Mouse (Mus musculus): ENCODE results near the gene Cd4.

Gene Cd4

DNA sequence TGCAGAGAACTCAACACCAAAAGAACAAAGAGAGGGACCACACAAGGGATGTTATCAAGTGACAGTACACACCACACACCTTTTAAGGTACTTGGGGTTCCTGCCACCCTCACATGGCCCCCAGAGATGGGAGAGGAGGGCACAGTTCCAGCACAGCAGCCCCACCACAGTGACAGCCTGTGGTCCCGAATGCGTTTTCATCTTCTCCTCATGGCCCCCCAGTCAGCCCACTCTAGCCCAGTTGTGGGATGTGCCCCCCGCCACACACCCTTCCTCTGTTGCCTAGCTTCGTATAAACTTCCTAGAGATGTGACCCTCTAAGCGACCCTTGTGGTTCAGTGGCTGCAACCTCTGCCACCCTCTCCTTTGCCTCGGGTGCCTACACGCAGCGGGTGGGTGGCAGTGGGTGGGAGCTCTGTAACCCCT is 2.1 kb downstream of the Cd4 start:
- no peak for ATAC-seq (ENCODE audit: low TSS enrichment)

DNA sequence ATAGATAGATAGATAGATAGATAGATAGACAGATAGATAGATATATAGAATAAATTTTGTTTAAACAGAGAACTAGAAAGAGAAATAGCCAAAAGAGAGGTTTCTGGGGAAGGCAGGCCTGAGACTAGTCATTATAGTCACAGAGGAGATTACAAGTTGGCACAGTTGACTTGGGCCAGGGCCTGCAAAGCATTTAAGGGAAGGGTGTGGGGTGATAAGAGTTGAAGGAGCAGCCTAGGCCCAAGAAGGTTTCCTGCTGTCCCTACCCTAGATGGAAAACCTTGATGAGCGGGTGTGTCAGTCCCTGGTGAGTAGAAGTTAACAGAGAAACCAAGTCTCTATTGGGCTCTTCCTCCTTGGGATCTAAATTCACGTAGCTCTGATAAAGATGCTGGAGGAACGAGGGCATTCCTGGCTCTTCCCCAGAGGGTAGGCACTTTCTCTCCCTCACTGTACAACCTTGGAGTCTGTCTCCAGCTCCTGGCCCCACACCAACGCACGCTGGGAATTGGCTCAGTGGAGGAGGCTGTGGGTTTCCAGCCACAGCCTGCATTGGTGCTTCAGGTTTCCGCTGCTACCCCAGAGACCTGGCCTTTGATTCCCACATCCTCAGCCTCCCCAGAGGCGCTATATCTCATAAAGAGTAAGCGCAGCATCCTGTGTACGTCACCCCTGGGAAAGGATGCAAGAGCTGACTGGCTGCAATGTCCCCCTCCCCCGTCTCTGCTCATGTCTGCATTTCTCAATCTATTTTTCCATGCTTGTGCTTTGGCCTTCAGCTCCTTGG is 3.1 kb downstream of the Cd4 start:
- ATAC-seq (ENCODE audit: low TSS enrichment) = no peak

DNA sequence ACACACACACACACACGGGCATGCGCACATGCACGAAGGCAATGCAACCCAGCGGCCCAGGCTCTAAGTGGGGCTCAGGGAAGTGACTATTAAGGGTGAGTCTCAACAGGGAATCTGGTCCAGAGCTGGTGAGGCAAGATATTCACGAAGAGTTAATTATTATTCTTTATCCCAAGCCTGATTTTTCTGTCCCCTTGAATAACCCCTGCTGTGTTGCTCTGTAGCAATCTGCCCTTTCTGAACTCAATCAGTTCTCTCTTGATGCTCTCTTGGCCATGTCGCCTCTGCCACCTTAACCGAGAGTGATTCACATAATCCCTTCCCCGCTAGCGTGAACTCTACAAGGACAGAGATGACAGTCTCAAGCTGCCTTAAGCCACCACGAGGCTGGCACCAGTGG is 4.7 kb downstream of the Cd4 start:
- ATAC-seq (ENCODE audit: low TSS enrichment) = no peak

GRCm38 (mm10) chr6:124881821-124882220 is 6.2 kb downstream of the Cd4 start:
- ATAC-seq (ENCODE audit: low TSS enrichment) = no peak

DNA sequence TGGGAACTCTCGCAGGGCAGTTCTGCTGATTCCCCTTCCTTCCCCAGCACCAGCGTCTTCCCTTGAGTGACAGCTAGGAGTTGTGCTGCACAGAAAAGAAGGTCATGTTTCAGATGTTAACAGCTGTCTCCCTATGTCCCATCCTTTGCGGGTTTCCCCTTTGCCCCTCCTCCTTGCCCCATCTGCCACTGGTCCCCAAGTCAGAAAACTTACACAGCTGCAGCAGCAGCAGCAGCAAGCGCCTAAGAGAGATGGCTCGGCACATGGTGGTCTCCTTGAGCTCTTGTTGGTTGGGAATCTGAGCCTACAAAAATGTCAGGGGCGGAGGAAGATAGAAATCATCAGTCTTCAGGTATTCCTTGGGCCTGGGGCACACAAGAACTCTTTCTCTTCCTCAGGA is 8.6 kb downstream of the Cd4 start:
- ATAC-seq (ENCODE audit: low TSS enrichment) = no peak

GRCm38 (mm10) chr6:124874348-124874747 is 13.7 kb downstream of the Cd4 start:
- ATAC-seq (ENCODE audit: low TSS enrichment) = no peak

- no peak for ATAC-seq (ENCODE audit: low TSS enrichment)
Measured at GRCm38 (mm10) chr6:124866560-124866959, 21.5 kb downstream of the Cd4 start.

- ATAC-seq (ENCODE audit: low TSS enrichment) = no peak
Measured at GRCm38 (mm10) chr6:124865766-124866362, 22.2 kb downstream of the Cd4 start.

DNA sequence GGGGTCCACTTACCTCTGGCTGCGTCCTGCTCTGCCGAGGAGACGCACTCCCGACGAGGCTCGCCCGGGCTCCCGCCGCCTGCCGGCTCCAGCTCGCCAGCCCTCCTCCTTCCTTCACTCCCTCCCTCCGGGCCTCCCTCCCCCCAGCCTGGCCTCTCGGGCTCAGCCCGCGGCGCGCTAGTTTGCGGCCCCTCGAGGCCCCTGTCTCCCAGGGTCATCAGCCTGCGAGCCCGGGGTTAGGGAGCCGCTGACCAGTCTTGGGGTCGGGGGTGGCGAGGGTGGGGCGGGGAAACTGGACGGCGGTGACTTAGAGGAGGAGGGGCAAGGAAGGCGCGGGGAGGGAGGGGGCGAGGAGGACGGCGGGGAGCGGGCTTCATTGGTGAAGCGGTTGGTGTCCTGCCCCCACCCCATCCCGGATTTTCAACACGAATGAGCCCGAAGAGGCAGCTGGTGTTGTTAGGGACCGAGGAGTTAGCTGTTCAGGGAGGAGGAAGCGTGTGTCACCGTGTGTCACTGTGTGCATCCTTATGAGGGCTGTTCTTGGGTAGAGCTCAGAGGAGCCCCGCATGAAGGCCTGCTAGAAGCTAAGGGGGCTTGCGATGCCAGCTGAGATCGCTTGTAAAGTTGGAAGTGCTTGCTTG is 24.2 kb downstream of the Cd4 start, which contains the start of gene Gpr162:
Gene Gpr162 (minus strand): TSS at position 326 of the 641 bp plus-strand sequence.
- peak; percentile 45 for ATAC-seq (ENCODE audit: low TSS enrichment)

DNA sequence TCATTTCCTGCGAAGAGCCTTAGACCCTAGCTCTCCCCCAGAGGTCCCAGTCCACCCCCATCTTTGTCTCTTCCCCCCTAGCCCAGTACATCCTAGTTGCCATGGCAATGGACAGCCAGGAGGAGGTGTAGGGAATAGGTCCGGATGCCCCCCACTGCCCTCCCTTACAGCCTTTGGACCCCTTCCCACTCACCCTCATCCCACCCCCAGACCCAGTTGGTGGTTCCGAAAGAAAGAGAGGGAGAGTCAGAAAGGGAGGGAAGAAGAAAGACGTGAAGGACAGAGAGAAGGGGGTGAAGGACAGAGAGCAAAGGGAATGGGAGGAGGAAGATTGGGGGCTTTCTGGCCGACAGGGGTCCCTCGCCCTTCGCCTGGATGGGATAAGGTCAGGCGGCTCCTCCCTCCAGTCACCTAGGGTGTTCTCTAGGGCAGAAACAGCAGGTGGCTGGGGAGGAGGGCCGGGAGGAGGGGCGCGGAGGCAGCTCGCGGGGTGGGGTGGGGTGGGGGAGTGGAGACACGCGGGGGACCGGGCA is 24.8 kb downstream of the Cd4 start:
- no peak for ATAC-seq (ENCODE audit: low TSS enrichment)

- 0 out of 2 replicates have a peak, but pooled peaks have one; percentile 8 for ATAC-seq (ENCODE audit: low TSS enrichment)
Measured at GRCm38 (mm10) chr6:124862406-124863124, 25.5 kb downstream of the Cd4 start.

- ATAC-seq (ENCODE audit: low TSS enrichment) = no peak
Measured at GRCm38 (mm10) chr6:124861802-124862201, 26.2 kb downstream of the Cd4 start.

- no peak for ATAC-seq (ENCODE audit: low TSS enrichment)
Measured at GRCm38 (mm10) chr6:124861266-124861665, 26.8 kb downstream of the Cd4 start.

- no peak for ATAC-seq (ENCODE audit: low TSS enrichment)
Measured at GRCm38 (mm10) chr6:124860511-124860910, 27.5 kb downstream of the Cd4 start.

DNA sequence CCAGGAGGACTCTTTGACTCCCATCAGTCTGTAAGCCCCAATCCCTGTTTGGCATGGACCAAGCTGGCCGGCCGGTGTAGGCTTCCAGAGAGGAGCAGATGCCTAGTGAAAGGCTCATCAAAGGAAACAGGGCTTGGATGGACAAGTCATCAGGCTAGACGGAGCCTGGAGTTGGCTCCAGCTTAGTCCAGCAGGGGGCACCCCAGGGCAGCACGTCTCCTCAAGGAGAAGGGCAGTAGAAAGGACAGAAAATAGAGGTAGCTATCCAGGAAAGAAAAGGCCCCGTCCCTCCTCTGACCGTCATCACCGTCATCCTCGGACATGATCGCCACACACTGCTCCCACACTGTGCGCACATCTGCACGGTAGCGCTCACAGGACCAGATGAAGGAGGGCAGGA is 28.3 kb downstream of the Cd4 start:
- ATAC-seq (ENCODE audit: low TSS enrichment) = peak; percentile 18

GRCm38 (mm10) chr6:124858561-124859318 is 29.3 kb downstream of the Cd4 start:
- ATAC-seq (ENCODE audit: low TSS enrichment) = no peak

DNA sequence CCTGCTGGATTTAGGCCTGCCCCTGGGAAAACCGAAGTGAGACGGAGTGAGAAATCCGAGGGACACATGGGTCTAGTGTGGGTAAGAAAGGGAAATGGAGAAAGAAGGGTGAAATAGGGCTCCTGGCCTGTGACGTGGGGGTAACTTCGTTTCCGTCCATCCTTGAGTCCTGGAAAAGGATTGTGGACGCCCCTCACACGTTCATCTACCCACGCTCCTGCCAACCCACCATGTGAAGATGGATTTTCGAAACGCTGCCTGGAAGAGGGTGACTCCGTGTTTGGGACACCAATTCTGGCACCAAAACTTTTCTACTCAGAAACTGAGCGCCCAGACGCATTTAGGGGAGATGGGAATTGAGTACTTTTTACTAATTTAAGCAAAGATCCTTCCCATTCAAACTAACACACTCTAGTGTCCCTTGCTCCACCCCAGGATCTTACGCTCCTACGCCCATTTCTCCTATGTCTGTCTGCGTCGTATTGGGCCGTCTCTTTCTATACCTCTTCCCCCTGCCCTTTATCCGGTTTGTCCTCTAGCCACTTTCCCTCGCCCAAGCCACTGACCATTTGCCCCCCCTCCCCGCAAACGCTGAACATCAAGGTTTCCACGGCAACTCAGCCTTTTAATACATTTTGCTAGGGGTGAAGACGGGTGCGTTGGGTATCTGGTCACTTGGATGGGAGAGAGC is 30.0 kb downstream of the Cd4 start:
- no peak for ATAC-seq (ENCODE audit: low TSS enrichment)

DNA sequence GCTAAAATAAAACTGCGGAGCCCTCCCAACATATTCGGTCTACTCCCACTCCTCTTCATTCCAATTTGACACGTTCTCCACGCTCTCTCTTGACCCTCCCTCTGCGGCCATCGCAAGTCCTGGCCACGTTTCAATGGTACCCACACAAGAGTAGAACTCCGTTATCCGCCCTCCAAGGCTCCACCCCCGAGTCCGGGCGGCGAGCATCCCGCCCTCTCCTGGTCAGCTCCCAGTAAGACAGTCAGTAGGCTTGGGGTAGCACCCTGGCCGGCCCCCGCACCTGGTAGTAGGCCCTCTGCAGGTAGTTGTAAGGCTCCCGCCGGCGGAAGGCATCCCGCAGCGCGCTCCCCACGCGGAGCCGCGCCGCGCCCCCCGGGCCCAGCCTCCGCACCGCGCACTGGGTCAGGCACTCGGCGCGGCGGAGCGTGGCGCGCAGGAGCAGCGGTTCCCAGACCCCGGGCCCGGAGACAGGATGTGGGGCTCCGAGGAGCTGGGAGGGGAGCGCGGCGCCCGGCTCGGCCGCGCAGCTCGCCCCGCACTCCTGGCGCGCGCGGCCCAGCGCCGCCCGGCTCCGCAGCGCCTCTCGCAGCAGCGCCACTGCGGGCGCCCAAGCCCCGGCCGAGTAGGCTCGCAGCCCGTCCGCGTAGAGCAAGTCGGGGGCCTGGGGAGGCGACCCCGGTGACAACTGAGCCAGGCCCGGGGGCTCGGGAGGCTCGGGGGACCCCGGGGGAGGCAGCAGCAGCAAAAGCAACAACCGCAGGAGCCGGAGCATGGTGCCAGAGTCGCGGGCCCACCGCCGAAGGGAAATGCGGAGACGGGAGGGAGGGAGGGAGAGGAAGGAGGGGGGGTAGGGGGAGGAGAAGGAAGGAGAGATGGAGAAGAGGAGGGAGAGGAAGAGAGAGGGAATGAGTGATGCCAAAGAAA is 30.8 kb downstream of the Cd4 start, which contains the start of gene P3h3:
Gene P3h3 (minus strand): TSS at position 837 of the 924 bp plus-strand sequence.
- peak; percentile 58 for ATAC-seq (ENCODE audit: low TSS enrichment)

- peak; percentile 20; the same call in 1 of the 2 replicates for ATAC-seq (ENCODE audit: low TSS enrichment)
Measured at GRCm38 (mm10) chr6:124856321-124856720, 31.7 kb downstream of the Cd4 start.

All from frontal cortex, adult (tissue).